Mouse (Mus musculus) adrenal gland, adult 18-20 months (tissue): ENCODE measurements around the gene Abcb5. TPM values are rescaled to one million over a fixed set of nuclear protein-coding genes. Genes with fewer than 3 reads are reported as not detected.

Experiments
- total RNA-seq, 2 experiments: library from RNA; stranded (reverse); gene quantifications; 1 replicate in 1 of 2; 2 replicates in 1 of 2; pipeline ENCODE4 v1.2.3; 2021

Abcb5 gene
- total RNA-seq, 2 experiments from 2014 or later: not detected

Other genes starting within 250 kb of the Abcb5 start
- gene Sp8, start 120.1 kb downstream of the Abcb5 start, total RNA-seq: not detected